Mouse (Mus musculus) adipocyte (in vitro differentiated cells): ENCODE data around the gene Ampd1.

Experiments
- DNase-seq: peaks from one replicate; pipeline ENCODE4 v3.0.0-alpha.2; 2016; ENCODE audit warnings: low spot score

The Ampd1 gene

GRCm38 (mm10) chr3:103148941-103149340, 75.1 kb downstream of the Ampd1 start:
- DNase-seq: no peak
